Mouse (Mus musculus): ENCODE measurements at regions not wholly inside any gene's neighbourhood (a gene's known extent, or its start where the extent isn't known, plus 50 kb on each side); places are given as distances from the start of the nearest gene placed in this dataset.
A peak's percentile ranks its signal among the peaks of the same experiment; 100 is the strongest.

GRCm38 (mm10) chr7:63321951-63322710 is 109.8 kb upstream of the Chrna7 start:
- TF ChIP-seq MXI1 (IDR thresholded peaks at IDR 0.05; ENCODE audit: low read depth, low read length): no peak
- TF ChIP-seq NRF1 (IDR thresholded peaks at IDR 0.05; ENCODE audit: low read depth, low read length): no peak
- no peak for TF ChIP-seq CHD2 (IDR thresholded peaks at IDR 0.05; ENCODE audit: low read length)
- TF ChIP-seq POLR2A (IDR thresholded peaks at IDR 0.05; ENCODE audit: low read depth, low read length): no peak
- no peak for TF ChIP-seq HCFC1 (IDR thresholded peaks at IDR 0.05; ENCODE audit: low read depth, low read length)
- no peak for TF ChIP-seq ETS1 (conservative IDR thresholded peaks at IDR 0.05; ENCODE audit: low read depth, low read length)
- TF ChIP-seq MAX (IDR thresholded peaks at IDR 0.05; ENCODE audit: low read length): no peak
- peak; percentile 60 to 86 for TF ChIP-seq CTCF (conservative IDR thresholded peaks at IDR 0.05 in 1 of 2, IDR thresholded peaks at IDR 0.05 in 1 of 2; ENCODE audit: low read depth in 2 of 2, low read length in 2 of 2)
- TF ChIP-seq CHD1 (IDR thresholded peaks at IDR 0.05; ENCODE audit: low read depth, low read length): no peak
- TF ChIP-seq E2F4 (IDR thresholded peaks at IDR 0.05; ENCODE audit: insufficient replicate concordance, low read depth, low read length): no peak
- no peak for TF ChIP-seq GABPA (IDR thresholded peaks at IDR 0.05; ENCODE audit: insufficient replicate concordance, low read depth, low read length)
- no peak for TF ChIP-seq EP300 (IDR thresholded peaks at IDR 0.05; ENCODE audit: low read length)
- TF ChIP-seq UBTF (IDR thresholded peaks at IDR 0.05; ENCODE audit: low read depth, low read length): no peak
- peak; percentile 34 for TF ChIP-seq SMC3 (IDR thresholded peaks at IDR 0.05; ENCODE audit: low read depth, low read length)
